Mouse (Mus musculus) central nervous system, embryonic 14 days (tissue): Measurements from ENCODE around the gene Gtpbp8. TPM values are rescaled to one million over a fixed set of nuclear protein-coding genes. Genes with fewer than 3 reads are reported as not detected.

Source experiments
- polyA plus RNA-seq: library from polyadenylated mRNA; depleted of rRNA; stranded (reverse); fragments of >200 nt; gene quantifications from 2 replicates; pipeline ENCODE4 v1.2.3, GENCODE M21; 2012; rRNA removed

The Gtpbp8 gene
- 19.7 and 21.2 TPM in 2 replicates for polyA plus RNA-seq

DNA sequence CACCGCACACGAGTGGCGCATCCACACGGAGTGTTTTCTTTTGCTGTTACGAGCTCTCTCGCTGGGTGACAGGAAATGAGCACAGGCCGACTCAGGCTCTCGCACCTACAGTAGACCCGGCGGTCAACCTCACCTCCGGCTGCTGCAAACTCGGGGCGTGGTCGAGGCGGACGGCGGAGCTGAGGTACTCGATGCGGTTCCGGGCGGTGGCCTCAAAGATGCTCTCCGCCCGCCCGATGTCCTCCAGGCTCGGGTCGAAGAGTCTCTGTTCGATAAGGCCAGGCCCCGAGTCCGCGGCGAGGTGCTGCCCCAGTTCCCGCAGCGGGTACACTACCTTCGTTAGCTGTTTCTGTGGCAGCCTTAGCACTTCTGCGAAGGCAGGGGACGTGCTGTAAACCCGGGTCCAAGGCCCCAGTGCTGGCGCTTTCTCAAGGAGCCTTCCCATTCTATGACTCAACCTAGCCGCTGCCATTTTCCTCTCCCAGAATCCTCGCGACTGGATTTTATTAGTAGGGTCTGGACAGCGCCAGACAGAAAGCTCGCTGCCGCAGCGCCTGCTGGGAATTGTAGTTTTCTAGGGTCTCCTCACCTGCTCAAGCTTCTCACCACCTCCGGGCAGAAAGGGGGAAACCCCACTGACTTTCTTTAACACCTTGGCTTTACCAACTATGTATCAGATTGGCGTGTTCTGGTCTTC, at the start of gene Gtpbp8:
Gene Gtpbp8, minus strand, starts transcription at position 498 of the 697 bp plus-strand sequence.

DNA sequence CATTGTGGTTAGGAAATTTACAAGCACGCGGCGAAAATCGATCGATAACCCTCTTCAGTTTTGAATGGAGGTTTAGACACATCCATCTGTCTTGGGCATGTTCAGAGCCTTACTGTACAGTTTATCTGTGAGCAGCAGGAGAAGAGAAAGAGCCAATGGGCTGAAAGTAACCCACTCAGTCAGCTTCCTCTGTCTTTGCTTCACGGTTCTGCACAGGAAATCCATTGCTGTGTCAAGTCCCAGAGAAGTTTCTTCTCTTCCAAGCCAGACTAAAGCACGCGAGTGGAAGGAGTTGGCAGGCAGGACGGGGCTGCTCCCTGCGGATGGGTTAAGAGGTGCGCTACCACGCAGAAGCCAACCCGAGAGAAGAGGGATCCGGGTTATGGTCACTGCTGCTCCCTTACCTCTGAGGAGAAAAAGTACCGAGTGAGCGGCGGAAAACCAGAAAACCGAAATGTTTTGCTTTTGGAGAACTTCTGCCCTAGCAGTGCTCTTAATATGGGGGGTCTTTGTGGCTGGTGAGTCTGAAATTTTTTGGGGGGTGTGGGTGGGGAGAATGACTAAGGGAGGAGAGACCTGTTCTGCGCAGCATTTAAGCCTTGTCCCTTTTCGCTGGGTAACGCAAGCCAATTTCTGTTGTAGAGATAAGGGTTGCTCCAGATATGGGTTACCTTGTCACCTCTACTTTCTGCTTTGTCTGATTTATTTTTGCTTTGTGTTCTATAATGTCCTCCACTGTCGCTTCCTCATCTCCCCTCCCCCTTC, 19.6 kb upstream of the Gtpbp8 start, which contains the start of gene Cd200r1:
Gene Cd200r1, plus strand, starts transcription at position 182 of the 765 bp plus-strand sequence.

DNA sequence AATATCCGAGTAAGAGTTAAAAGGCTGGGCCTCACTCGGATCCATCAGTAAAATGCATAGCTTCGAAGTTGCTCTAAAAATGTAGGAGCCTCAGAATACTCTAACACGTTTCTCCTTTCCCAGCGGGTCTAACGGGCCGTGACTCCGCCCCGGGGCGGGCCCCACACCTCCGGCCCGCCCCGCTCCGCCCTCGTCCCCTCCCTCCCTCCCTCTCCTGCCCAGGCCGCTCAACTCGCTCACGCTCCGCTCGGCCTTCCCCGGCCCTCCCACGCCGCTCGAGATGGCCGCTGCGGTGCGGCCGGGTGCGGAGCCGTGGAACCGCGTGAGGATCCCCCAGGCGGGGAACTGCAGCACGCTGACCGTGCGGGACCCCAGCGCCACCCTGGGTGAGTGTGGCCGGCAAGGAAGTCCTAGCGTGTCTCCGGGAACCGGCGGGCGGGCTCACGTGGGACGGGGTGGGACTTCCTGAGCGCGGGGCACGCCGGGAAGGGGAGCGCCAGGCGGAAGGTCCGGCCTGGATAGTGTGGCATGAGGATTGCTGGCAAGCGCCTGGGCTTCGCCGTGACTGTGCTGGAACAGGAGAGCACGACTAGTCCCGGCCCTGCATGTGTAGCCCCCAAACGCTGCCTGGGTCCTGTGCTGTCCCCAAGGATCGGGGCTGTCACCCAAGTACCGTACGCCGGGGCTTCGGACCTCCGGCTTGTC, 21.9 kb downstream of the Gtpbp8 start, which contains the start of gene Nepro:
Gene Nepro, plus strand, starts transcription at position 219 of the 705 bp plus-strand sequence.

Other genes with a start within 250 kb of the Gtpbp8 start
- 22.9 and 29.9 TPM in 2 replicates for gene Boc, start 187.5 kb downstream of the Gtpbp8 start, polyA plus RNA-seq
- gene Nepro, start 22.1 kb downstream of the Gtpbp8 start, polyA plus RNA-seq: 6.9 and 7.8 TPM in 2 replicates
- 0.51 and 0.68 TPM in 2 replicates for gene Cd200r1, start 19.4 kb upstream of the Gtpbp8 start, polyA plus RNA-seq
- gene Cd200r4, start 65.4 kb upstream of the Gtpbp8 start, polyA plus RNA-seq: 0.13 and 0.16 TPM in 2 replicates
- gene Cd200r2, start 120.7 kb upstream of the Gtpbp8 start, polyA plus RNA-seq: 0.04 TPM in 2 replicates
- 0.04 and 0.11 TPM in 2 replicates for gene Cd200r3, start 197.3 kb upstream of the Gtpbp8 start, polyA plus RNA-seq